Mouse (Mus musculus): ENCODE results near the gene Ssh2. TPM values are rescaled to one million over a fixed set of nuclear protein-coding genes. Genes with fewer than 3 reads are reported as not detected.
"Not testable (repeated sequence)": the region's sequence is repeated elsewhere in the genome, so short reads cannot be mapped to it uniquely, and the experiment has no call there.

The Ssh2 gene
- total RNA-seq, 2 experiments from 2014 or later = 10.8 to 20.6 TPM

- peak; percentile 26; the same call in 1 of the 2 replicates for ATAC-seq (replicated peaks; ENCODE audit: low FRiP score, poor library complexity, severe bottlenecking)
Measured at GRCm38 (mm10) chr11:77215483-77215882, 604 bp upstream of the Ssh2 start.

DNA sequence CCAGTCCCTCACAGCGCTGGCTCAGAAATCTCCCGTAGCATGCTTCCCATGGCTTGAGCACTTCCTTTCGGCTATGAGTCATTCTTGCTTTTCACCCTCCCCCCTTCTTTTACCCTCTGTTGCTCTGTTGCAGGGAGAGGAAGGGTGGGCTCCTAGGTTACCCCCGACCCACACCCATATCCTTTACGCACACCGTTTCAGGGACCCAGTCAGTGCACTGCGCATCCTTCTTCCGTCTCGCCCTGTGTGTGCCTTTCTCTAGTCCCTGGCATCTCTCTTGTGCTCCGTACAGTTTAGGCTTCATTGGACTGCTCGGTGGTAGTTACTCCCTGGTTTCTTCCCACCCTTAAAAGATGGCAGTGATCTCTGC, 659 bp downstream of the Ssh2 start:
- peak; percentile 54 for ATAC-seq (replicated peaks; ENCODE audit: low FRiP score, poor library complexity, severe bottlenecking)

DNA sequence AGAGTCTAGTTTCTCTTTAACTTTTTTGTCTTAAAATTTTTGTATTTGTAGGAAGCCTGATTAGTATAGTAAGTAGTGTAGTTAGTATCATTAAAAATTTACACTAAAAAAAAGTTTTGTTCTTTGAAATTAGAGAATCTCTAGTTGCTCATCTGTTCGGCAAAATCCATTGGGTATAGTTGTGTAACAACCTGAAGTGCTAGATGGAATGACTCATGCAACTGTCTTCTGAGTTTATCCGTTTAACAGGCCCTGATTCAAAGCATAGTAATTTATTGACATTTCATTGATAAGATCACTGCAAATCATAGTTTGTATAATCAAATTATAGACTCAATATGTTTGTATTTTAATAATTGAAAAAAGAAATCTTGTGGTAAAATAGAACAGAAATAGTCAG, 14.7 kb downstream of the Ssh2 start:
- ATAC-seq (replicated peaks; ENCODE audit: low FRiP score, poor library complexity, severe bottlenecking) = no peak

GRCm38 (mm10) chr11:77231514-77231913, 15.4 kb downstream of the Ssh2 start:
- ATAC-seq (replicated peaks; ENCODE audit: low FRiP score, poor library complexity, severe bottlenecking) = no peak

- ATAC-seq (replicated peaks; ENCODE audit: low FRiP score, poor library complexity, severe bottlenecking) = no peak
Measured at GRCm38 (mm10) chr11:77235267-77235666, 19.2 kb downstream of the Ssh2 start.

GRCm38 (mm10) chr11:77239658-77240345, 23.7 kb downstream of the Ssh2 start:
- no peak for ATAC-seq (replicated peaks; ENCODE audit: low FRiP score, poor library complexity, severe bottlenecking)

GRCm38 (mm10) chr11:77240466-77241246, 24.6 kb downstream of the Ssh2 start:
- no peak for ATAC-seq (replicated peaks; ENCODE audit: low FRiP score, poor library complexity, severe bottlenecking)

- ATAC-seq (replicated peaks; ENCODE audit: low FRiP score, poor library complexity, severe bottlenecking) = no peak
Measured at GRCm38 (mm10) chr11:77242912-77243311, 26.8 kb downstream of the Ssh2 start.

DNA sequence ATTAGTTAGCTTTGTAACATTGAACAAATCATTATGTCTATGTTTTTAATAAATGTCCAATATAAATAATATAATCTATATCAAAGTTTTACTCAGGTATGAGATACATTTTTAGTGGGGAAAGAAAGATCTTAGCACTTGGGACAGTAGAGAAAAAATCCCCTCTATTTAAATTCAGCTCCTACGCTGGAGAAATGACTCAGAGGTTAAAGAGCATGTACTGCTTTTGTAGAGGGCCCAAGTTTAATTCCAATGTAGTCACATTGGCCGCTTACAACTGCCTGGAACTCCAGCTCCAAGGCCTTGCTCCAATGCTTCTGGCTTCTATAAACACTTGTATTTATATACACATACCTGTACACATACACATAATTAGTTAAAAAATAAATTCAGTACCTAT, 36.7 kb downstream of the Ssh2 start:
- no peak for ATAC-seq (replicated peaks; ENCODE audit: low FRiP score, poor library complexity, severe bottlenecking)

DNA sequence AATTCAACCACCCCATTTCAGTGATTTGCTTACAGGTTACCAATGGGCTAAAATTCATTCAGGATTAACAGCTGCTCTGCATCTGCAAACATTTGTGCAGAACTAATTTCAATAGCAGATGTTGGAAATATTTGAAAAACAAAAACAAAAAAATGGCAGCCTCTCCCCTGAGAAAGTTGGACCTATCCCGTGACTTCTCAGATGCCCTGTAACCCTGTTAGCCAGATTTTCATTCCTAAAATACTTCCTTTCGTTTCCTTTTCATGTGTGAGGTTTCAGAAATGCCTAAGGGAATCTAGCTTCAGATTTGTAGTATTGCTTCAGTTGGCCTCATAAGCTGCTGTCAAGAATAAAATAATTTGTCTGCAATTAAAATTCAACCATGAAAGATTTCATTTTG, 43.4 kb downstream of the Ssh2 start:
- no peak for ATAC-seq (replicated peaks; ENCODE audit: low FRiP score, poor library complexity, severe bottlenecking)

GRCm38 (mm10) chr11:77267401-77267800, 51.3 kb downstream of the Ssh2 start:
- ATAC-seq (replicated peaks; ENCODE audit: low FRiP score, poor library complexity, severe bottlenecking) = no peak

GRCm38 (mm10) chr11:77276000-77276399, 59.9 kb downstream of the Ssh2 start:
- no peak for ATAC-seq (replicated peaks; ENCODE audit: low FRiP score, poor library complexity, severe bottlenecking)

- ATAC-seq (replicated peaks; ENCODE audit: low FRiP score, poor library complexity, severe bottlenecking) = not testable (repeated sequence)
Measured at GRCm38 (mm10) chr11:77278538-77278937, 62.5 kb downstream of the Ssh2 start.

DNA sequence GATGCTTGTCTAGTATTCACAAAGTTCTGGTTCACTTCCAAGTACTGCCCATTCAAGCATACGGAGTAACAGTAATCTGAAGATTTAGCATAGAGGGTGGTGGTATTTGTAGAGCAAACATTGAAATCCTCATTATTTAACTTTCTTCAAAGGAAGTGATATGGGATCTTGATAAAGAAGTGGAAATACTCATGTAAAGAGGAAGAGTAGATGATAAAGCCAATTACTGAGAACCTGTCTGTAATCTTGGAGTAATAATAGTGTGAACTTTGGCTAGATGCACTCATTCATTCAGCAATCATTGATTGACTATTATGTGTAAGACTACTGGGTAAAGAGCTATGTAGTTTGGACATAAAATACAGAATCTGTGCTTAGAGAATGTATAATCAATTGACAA, 64.1 kb downstream of the Ssh2 start:
- ATAC-seq (replicated peaks; ENCODE audit: low FRiP score, poor library complexity, severe bottlenecking) = no peak

DNA sequence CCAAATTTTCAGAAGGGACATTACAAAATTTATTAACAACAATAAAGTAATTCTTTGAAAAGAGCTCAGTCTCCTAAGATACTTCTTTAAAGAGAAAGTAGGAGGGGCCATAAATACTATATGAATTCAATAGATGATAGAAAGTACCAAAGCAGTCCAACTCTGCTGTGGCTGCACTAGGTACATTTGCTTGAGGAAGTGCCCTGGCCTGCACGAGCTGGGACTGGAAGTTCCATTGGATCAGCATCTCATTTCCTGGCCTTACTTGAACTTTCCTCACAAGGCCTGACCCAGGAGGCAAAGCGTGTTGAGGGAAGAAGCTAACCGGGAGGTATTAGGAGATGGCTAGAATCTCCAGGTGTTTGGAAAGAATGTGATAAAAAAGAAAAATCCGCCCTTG, 75.4 kb downstream of the Ssh2 start:
- ATAC-seq (replicated peaks; ENCODE audit: low FRiP score, poor library complexity, severe bottlenecking) = no peak

GRCm38 (mm10) chr11:77293673-77294072, 77.6 kb downstream of the Ssh2 start:
- ATAC-seq (replicated peaks; ENCODE audit: low FRiP score, poor library complexity, severe bottlenecking) = peak; percentile 77; the same call in 1 of the 2 replicates

- ATAC-seq (replicated peaks; ENCODE audit: low FRiP score, poor library complexity, severe bottlenecking) = no peak
Measured at GRCm38 (mm10) chr11:77297246-77297645, 81.2 kb downstream of the Ssh2 start.

GRCm38 (mm10) chr11:77307205-77307604, 91.1 kb downstream of the Ssh2 start:
- ATAC-seq (replicated peaks; ENCODE audit: low FRiP score, poor library complexity, severe bottlenecking) = no peak

DNA sequence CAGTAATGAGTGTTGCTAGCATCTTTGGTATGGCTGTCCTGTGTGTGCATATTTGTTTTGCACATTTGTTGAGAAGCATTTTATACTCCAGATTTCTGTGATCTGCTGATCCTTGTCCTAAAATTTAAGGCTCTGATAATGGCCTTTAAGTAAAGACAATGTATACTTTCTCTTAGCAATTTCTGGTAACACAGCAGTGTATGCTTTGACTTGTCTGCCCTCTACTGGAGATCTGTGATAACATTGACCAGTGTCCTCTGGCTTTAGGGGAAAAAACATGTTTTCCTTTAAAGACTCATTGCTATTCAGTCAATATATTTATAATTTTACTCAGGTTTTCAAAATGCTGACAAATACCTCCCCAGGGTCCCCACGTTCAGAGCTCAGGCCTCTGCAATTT, 92.4 kb downstream of the Ssh2 start:
- no peak for ATAC-seq (replicated peaks; ENCODE audit: low FRiP score, poor library complexity, severe bottlenecking)

DNA sequence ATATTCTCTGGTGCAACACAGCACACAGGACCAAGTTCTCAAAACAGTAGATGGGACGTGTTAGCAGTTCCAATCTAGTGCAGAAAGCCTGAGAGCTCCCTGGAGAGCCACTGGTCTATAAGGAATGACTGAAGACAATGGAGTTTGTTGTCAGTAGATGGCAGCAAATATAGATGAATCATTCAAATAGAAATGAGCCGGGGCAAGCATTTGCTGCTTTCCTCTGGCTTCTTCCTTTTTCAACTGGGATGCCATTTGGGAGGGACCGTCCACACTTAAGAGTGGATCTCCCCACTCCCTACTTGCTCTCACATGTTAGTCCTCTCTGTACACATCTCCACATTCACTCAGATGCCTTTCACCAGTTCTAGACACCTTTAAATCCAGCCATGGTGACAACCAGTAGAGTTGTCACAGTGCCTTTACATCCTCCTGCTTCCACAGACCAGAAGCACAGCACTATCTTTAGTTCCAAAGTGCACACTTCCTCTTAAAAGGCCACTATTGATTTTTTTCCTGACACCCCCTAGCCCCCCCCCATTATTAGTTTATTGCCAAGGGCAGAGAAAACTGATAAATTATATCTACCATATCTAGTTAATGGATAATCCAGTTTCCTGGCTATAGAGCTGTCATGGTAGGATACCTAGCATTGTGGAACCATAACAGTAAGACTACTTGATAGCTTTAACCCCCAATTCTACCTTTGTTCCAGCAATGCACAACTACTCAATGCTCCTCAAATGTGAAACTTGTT, 101.8 kb downstream of the Ssh2 start:
- ATAC-seq (replicated peaks; ENCODE audit: low FRiP score, poor library complexity, severe bottlenecking) = no peak

Measured in erythroblast, adult 5-6 weeks (primary cell).